Mouse (Mus musculus) thymus, adult 2 months (tissue): ENCODE results near the gene Efna2. TPM values are rescaled to one million over a fixed set of nuclear protein-coding genes. Genes with fewer than 3 reads are reported as not detected.

Experiments used
- DNase-seq: peaks from one replicate; pipeline ENCODE4 v3.0.0; 2021
- H3K27ac ChIP-seq: fragments of 200-500 bp; 2 replicates; pipeline ENCODE4 v1.5.1; 2012; ENCODE audit warnings: low read length, control low read depth; ENCODE audit not compliant: control insufficient read depth, insufficient read depth
- H3K27me3 ChIP-seq: fragments of 200-500 bp; 2 replicates; pipeline ENCODE4 v1.6.1; 2012; ENCODE audit warnings: mild to moderate bottlenecking, low read length, moderate library complexity, mixed read lengths; ENCODE audit not compliant: control insufficient read depth, insufficient read depth
- H3K36me3 ChIP-seq: fragments of 200-500 bp; 2 replicates; pipeline ENCODE4 v1.6.1; 2012; ENCODE audit warnings: mild to moderate bottlenecking, low read length, moderate library complexity; ENCODE audit not compliant: control insufficient read depth, insufficient read depth
- H3K4me1 ChIP-seq: fragments of 200-500 bp; replicated peaks from 2 replicates; pipeline ENCODE4 v1.6.1; 2012; ENCODE audit warnings: low read length; ENCODE audit not compliant: control insufficient read depth, insufficient read depth
- H3K4me3 ChIP-seq: fragments of 200-500 bp; 2 replicates; pipeline ENCODE4 v1.5.1; 2012; ENCODE audit warnings: mild to moderate bottlenecking, low read length, control low read depth, moderate library complexity; ENCODE audit not compliant: control insufficient read depth, insufficient read depth
- CTCF ChIP-seq: fragments of 200-500 bp; IDR thresholded peaks from 2 replicates; pipeline ENCODE4 v1.5.1; 2012; ENCODE audit warnings: mild to moderate bottlenecking, control low read depth, low read length, moderate library complexity, borderline replicate concordance; ENCODE audit not compliant: control insufficient read depth, poor library complexity, insufficient read depth; ENCODE audit errors: extremely low read depth
- POLR2A ChIP-seq: fragments of 200-500 bp; IDR thresholded peaks from 2 replicates; pipeline ENCODE4 v1.6.1; 2012; ENCODE audit warnings: mild to moderate bottlenecking, low read length, control low read depth, moderate library complexity; ENCODE audit not compliant: control insufficient read depth, poor library complexity, insufficient read depth; ENCODE audit errors: extremely low read depth
- WGBS: fragments of 180-500 bp; shearing (Covaris S2); methylation state at CpG from one replicate; pipeline ENCODE4 v1.1.7; 2018; 5-methylcytosine and 5-hydroxymethylcytosine counted together
- polyA plus RNA-seq: library from polyadenylated mRNA; depleted of rRNA; stranded (reverse); fragments of >200 nt; gene quantifications from 2 replicates; pipeline ENCODE4 v1.2.3, GENCODE M21; 2012

The Efna2 gene
- polyA plus RNA-seq, 1 experiment: 3.6 TPM

DNA sequence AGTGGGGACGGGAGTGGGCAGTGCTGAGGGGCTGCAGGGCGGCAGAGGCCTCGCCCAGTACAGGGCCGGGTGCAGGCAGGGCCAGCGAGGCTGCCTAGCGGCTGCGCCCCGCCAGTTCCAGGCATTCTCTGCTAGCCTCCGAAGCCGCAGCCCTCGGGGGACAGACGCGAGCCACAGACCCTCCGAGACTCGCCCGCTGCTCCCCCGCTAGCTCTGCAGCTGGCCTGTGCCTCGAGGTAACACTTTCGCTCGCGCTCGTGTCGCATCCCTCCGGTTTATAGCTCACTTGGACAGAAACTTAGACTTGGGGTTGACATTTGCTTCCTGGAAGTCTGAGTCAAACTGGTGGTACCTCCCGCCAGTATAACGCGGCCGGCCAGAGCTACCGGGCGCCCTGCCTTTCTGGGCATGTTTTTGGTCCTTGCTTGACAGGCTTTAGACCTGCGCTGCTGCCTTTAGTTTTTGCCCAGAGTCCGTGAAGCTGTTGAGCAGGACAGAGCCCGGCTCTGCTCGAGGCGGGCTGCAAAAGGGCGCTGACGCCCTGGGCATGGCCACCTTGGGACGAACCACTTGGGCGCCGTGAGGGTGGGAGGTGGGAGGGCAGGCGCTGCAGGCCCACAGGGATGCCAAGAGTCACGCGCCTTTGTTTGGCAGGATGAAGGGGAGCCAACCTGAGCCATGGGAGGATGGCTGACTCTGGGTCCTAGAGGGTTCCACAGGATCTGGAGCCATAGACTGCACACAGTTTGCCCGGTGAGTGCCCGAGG lies 7.3 kb upstream of the Efna2 start:
- TF ChIP-seq CTCF (no peak), POLR2A (no peak)
- no peak for DNase-seq
- Histone ChIP-seq H3K4me3 (peak overlapping the region; percentile 94; the same call in 1 of the 2 replicates), H3K27ac (no peak overlapping the region), H3K27me3 (no peaks in the 10 kb centered on the region), H3K4me1 (peaks cover 10% of the 10 kb centered on the region), H3K36me3 (peaks cover 24% of the 10 kb centered on the region; the same call in 1 of the 2 replicates)
- WGBS: 96% methylated on average over 45 of the region's 45 CpGs

DNA sequence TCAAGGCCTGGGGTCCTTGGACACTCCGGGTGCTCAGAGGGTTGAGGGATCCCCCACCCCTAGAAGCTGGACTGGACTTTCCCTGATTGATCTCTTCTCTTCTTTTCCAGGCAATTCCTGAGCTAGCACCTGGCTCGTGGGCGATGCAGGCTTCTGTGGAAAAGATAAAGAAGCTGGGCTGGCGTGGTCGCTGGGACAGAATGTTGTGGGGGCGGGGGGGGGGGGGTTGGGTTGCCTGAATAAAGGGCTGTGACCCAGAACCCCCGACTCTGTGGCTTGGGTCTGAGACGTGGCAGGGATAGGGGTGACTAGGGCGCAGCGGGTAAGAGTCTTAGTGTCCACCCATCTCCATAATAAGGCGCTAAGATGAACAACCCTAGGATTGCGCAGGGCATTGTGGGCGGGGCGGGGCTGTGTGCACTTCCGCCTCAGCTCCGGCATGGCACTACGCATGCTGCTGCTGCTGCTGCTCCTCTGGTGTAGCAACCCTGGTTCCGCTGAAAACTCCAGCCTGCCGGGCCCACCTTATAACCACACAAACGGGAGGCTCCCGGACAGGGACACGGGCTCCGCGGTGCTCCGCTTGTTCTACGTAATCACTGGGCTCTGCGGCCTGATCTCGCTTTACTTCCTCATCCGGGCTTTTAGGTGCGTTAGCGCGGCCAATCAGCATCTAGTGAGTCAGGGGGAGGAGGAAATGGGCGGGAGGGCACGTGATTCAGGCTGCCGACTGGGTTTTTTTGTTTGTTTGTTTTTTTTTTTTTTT lies 6.6 kb upstream of the Efna2 start, which contains the start of gene 1600002K03Rik:
Gene 1600002K03Rik, plus strand, starts transcription at position 418 of the 766 bp plus-strand sequence.
- TF ChIP-seq CTCF (no peak), POLR2A (peak; percentile 28; the same call in 1 of the 2 replicates)
- H3K27me3 ChIP-seq: no peaks in the 10 kb centered on the region
- H3K4me3 ChIP-seq: peak within 1 kb of the TSS; percentile 94
- H3K27ac ChIP-seq: peak within 1 kb of the TSS; percentile 60
- peaks cover 24% of the 10 kb centered on the region; the same call in 1 of the 2 replicates for H3K36me3 ChIP-seq
- WGBS: 8% methylated on average over 35 of the region's 35 CpGs
- peak; percentile 85 for DNase-seq
- H3K4me1 ChIP-seq: peaks cover 10% of the 10 kb centered on the region

DNA sequence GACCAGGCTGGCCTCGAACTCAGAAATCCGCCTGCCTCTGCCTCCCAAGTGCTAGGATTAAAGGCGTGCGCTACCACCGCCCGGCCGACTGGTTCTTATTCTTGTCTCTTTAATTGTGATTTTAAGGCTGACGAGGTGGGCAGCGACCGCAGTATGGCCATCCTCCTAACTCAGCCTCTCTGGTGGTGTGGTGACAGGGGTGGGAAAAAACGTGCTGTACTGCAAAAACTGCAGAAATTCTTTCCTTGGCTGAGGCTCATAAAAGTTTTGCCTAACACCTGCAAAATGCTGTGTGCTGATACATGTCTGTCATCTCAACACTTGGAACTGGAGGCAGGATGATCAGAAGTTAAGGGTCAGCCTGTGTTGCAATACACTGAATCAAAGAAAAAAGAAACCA lies 5.9 kb upstream of the Efna2 start:
- H3K4me1 ChIP-seq: peaks cover 10% of the 10 kb centered on the region
- peaks cover 24% of the 10 kb centered on the region; the same call in 1 of the 2 replicates for H3K36me3 ChIP-seq
- TF ChIP-seq CTCF (no peak), POLR2A (no peak)
- peak overlapping the region; percentile 60; the same call in 1 of the 2 replicates for H3K27ac ChIP-seq
- peak overlapping the region; percentile 94 for H3K4me3 ChIP-seq
- 3% methylated on average over 11 of the region's 11 CpGs for WGBS
- no peaks in the 10 kb centered on the region; the same call in 1 of the 2 replicates for H3K27me3 ChIP-seq
- no peak for DNase-seq

DNA sequence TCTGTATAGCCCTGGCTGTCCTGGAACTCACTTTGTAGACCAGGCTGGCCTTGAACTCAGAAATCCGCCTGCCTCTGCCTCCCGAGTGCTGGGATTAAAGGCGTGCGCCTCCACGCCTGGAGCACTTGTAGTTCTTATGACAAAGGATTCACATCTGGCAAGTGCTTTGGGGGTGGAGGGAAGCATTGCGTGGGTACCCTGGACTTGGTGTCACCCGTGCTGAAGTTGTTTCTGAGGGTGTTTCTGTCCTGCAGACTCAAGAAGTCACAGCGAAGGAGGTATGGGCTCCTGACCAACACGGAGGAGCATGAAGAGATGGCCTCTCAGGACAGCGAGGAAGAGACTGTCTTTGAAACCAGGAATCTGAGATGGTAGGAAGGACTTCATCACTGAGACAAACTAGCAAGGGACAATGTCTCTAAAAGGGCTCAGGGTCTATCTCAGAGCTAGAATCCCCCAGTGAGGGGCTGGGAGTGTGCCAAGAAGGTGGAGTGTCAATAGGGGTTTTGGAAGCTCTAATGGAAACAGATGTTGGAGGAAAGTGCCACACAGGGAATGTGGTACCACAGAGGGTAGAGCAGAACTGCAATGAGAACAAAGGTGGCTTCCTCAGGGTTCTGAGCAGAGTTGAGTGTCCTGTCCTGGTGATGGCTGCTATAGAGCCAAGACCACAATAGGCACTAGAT lies 5.2 kb upstream of the Efna2 start:
- no peak overlapping the region for H3K27ac ChIP-seq
- WGBS: 89% methylated on average over 10 of the region's 10 CpGs

GRCm38 (mm10) chr10:80174705-80175104 lies 4.6 kb upstream of the Efna2 start:
- no peak overlapping the region for H3K27ac ChIP-seq
- 72% methylated on average over 2 of the region's 2 CpGs for WGBS
- TF ChIP-seq CTCF (peak; percentile 54; the same call in 1 of the 2 replicates), POLR2A (no peak)
- no peak overlapping the region for H3K4me3 ChIP-seq
- DNase-seq: peak; percentile 65
- peaks cover 24% of the 10 kb centered on the region; the same call in 1 of the 2 replicates for H3K36me3 ChIP-seq
- no peaks in the 10 kb centered on the region; the same call in 1 of the 2 replicates for H3K27me3 ChIP-seq
- H3K4me1 ChIP-seq: peaks cover 13% of the 10 kb centered on the region

More for the DNA sequence above, 5.2 kb upstream of the Efna2 start:
- no peak for TF ChIP-seq POLR2A
- TF ChIP-seq CTCF: no peak
- Histone ChIP-seq H3K36me3 (peaks cover 24% of the 10 kb centered on the region; the same call in 1 of the 2 replicates), H3K4me1 (peaks cover 12% of the 10 kb centered on the region), H3K4me3 (no peak overlapping the region), H3K27me3 (no peaks in the 10 kb centered on the region; the same call in 1 of the 2 replicates)
- no peak for DNase-seq

DNA sequence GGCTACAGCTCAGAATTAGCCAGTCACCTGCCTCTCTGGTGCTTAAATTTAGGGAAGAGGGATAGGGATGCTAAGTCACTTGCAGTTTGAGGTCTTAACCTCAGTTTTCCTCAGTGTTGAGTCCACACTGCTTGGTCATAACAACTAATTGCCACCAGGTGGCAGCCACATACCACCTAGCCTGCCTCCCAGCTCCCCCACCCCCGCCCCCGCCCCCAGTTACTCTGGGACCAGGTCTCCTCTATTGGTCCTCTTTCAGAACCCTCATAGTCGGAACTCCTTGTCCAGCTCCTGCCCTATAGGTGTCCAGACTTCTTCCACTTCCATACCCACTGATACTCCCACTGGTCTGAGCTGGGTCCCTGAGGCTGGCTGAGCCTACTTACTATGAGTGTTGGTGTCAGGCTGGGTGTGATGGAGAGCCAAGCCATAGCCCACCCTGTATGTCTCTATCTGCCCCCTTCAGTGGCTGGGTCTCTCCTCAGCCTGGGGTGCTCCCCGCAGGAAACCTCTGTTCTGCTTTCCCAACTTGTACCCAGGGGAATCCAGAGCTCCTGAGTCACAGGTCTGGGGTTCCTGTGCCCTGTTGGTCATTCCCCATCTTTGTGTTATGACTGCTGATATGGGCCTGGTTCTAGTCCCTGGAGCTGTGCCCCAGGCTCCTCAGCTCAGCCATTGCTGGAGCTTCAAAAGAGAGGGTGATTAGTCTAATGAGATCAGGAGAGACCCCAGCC lies 3.6 kb upstream of the Efna2 start:
- Histone ChIP-seq H3K27ac (no peak overlapping the region), H3K4me1 (peaks cover 16% of the 10 kb centered on the region), H3K4me3 (no peak overlapping the region), H3K36me3 (peaks cover 14% of the 10 kb centered on the region; the same call in 1 of the 2 replicates), H3K27me3 (peaks cover 7% of the 10 kb centered on the region)
- WGBS: 55% methylated on average over 4 of the region's 4 CpGs
- no peak for TF ChIP-seq CTCF
- no peak for TF ChIP-seq POLR2A
- DNase-seq: no peak
